Mouse (Mus musculus): Measurements from ENCODE around the gene Tex261.
"Not testable (repeated sequence)": the region's sequence is repeated elsewhere in the genome, so short reads cannot be mapped to it uniquely, and the experiment has no call there.

The Tex261 gene

DNA sequence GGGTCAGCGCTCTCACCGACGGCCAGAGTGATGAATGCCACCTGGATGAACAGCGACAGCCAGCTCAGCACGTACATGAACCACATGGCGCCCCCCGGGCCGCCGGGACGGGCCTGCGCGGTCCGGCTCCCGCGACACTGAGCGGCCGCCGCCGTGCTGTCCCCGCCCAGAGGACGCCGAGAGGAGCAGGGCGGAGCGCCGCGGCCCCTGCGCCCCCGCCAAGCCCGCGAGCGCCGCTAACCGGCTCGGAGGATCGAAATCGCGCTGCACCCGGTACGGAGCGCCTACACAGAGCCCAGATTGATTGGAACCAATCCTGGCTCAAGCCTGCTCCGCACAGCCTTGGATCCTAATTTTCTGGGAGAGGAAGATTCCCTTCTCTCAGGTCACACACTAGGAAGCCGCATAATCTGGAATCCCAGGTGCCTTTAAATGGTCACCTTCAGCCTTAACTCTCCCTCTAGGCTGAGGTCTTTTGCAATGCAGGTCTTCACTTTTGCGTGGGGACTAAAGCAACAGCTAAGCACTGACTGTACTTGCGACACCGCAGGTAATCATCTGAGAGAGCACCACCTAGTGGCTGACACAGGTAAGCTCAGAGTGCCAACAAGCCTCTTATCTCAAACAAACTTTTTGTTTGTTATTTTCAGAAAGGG is at the start of gene Tex261:
Tex261 (minus strand) TSS at position 176 of the 656 bp plus-strand sequence.
- DNase-seq: peak; percentile 99

DNA sequence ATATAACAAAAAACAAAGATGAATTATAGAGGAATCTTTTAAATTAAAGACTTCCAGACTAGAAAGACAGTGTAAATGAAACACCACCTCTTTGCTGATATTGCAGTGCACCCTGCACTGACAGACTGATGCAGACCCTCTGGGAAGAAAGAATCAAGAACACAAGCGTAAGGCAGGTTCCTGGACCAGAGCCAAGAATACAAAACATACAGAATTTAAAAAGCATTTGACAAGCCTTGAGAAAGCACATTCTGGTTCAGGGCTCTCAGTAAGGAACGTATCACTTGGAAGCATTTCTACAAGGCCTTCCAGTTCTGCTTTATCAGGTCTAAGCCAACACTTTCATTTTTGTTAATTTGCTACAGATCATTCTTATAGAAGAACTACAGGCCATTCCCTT is 46.2 kb upstream of the Tex261 start:
- DNase-seq: peak; percentile 49

DNA sequence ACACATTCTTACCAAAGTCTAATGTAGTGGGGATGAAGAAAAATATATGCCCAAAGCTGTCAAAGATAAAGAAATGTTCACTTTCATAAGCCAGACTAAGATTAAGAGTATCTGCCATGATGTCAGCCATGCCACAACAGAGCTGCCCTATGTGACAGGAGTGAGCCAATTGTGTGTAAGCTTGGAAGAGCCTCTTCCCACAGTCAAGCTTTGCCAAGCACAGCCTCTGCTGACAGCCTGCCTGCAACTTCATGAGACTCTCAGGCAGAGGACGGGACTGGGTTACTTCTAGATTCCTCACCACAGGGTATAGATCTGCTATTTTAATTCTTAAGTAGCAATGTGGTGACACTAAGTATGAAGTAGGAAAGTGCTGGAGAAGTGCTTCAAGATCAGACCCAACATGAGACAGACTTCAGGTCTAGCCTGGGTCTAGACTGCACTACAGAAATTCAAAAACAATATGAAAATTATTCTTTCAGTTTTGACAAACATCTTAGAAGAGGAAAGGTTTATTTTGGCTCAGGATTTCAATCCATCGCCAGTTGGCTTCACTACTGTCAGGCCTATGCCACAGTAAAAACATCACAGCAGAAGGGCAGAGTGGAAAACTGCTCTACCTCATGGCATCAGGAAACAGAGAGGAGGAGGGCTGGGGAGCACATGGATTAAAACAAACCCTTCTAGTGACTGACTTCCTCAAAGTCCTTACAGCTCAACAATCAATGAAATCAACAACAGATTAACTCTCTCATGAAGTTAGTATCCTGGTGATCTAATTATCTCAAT is 45.3 kb upstream of the Tex261 start:
- DNase-seq: peak; percentile 87

DNA sequence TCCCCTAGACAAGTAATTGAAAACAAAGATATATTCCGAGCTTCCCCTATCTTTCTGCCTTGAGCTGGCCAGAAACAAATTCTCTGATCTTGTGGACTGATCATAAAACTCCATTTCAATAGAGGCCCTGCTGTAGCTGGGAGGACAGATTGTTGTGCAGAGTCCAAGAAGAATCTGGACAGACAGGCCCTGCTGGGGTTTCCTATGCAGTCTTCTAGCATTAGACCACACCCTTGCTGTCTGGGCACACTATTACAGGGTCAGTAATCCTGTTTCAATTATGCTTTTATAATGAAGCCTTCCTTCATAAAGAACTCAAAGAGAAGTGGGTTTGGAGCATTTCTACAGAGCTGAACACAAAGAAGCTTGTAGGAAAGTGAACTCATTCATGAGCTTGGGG is 43.4 kb upstream of the Tex261 start:
- DNase-seq: peak; percentile 61

DNA sequence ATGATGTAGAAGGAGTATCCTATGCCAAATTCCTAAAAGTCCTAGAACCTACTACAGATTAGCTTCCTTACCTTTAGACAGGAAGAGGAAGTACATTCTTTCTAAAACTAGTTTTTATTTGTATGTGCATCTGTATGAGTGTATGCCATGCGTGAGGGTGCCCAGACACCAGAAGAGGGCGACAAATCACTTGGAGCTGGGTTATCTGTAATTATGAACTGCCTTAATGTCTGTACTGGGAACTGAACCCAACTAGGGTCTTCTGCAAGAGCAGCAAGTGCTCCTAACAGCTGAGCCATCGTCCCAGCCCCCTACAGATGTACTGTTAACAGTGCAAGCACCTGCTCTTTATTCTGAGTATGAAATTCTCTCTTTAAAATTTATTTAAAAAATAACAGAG is 40.2 kb upstream of the Tex261 start:
- DNase-seq: peak; percentile 54

DNA sequence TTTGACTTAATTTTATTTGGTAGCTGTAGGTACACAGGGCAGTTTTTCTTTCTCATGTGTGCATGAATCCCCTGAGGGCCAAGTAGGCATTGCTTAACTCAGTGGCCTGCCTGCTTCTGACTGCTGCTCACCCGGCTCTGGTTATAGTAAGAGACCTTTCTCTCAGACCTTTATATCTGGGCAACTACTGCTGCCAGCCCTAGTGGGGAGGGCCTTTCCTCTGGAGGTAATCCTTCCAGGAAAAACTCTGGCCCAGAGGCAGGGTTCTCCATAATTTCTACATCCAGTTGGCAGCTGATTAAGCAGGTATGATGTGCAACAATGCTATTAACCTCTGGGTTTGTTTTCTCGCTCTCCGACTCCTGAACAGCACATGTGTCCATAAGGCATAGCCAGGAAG is 27.2 kb upstream of the Tex261 start:
- no peak for DNase-seq

DNA sequence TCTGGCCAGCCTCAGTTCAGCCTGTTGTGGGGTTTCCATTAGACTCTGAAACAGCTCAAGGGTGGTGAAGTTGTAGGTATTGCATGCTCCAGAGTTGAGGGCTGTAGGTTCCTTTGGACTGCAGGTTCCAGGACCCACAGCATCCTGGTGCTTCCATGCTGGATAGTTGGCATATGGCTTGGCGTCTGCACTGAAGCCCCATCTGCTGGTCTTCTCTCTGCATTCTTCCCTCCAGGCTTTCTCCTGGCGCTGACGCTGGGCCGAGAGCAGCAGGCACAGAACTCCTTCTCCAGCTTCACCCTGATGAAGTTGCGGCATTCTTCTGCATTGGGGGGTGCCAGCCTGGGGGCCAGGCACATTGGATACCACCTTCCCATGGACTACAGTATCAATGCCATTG is 26.4 kb upstream of the Tex261 start:
- no peak for DNase-seq

DNA sequence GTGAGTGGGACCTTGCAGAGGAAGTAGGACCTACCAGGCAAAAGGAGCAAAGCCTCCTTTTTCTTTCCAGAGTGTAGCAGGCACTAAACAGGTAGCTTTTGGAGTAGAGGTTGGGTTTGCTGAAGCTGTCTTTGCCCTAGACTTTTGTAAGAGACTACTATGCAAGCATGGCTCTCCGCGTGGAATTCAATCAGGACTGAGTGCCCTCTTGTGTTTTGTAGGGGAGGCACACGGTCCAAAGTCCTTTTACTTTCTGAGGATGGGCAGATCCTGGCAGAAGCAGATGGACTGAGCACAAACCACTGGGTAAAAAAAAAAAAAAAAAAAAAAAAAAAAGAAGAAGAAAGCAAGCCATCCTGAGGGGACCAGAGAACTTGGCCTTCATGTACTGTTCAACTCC is 21.1 kb upstream of the Tex261 start:
- DNase-seq: no peak

DNA sequence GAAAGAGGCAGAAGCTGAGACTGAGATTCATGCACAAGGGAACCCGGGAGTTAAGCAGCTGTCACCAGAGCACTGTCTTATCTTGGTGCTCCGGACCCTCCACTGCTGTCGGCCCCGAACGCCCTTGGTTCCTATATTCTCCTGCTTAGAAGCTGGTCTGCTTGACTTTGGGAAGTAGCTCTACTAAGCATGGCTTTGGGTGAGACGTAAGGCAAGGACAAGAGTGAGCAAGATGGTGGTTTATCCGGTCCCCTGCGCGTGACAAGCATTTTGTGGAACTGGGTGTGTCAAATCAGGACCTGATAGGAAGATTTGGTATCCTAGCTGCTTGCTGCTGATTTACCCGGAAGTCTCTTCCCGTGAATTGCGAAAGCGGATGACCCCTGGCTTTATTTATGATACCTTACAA is 19.9 kb upstream of the Tex261 start:
- DNase-seq: peak; percentile 95

DNA sequence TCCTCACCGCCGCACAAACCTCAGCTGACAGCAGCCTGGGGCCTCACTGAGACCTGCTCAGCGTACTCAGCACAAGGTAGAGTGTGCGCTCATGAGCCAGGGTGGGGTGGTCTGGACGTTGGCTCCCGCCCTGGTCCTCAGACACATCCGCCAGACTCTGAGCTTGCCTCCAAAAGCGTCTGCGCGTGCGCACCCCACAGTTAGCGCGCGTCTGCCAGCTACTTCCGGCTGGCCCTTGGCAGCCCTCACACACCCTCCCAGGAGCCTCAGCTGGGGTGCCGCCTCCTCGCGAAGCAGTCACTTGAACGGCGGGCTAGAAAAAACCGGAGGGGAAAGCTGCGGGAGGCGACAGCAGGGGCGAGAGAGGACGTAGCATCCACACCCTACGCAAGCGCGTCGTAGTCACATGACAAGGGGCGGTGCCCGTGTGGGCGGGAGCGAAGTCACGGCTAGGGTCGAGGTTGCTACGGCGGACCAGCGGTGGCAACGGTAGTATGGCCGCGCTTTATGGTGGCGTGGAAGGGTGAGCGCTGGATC is 19.2 kb upstream of the Tex261 start, which contains the start of gene Nagk:
Nagk (plus strand) TSS at position 223 of the 537 bp plus-strand sequence.
- peak; percentile 100 for DNase-seq

DNA sequence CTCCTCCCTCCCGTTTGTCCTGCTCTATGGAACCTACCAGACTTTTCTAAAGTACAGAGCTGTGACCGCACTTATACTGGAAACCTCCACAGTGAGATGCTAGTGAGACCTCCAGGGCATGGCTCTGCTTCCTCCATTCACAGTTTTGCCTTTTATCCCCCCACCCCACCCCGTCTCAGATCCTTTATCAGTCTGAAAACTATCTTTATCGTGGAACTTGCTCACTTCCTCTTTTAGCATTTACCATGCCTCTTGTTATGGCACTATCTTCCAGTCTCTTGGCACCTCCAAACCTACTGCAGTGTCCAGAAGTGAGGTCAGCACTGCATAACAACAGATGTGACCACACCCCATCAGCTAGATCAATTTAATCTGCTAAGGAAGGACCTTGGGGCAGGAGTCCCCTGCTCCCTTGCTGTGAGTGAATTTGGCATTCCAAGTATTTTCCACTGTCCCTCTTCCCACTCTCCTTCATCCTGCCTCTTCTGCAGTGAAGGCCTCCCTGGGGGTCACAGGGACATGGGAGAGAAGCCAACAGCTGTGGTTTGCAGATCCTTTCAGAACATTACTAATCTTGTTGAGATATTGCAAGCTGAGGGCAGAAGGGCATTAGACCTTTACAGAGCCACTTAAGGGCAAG is 15.8 kb upstream of the Tex261 start:
- DNase-seq: peak; percentile 88

DNA sequence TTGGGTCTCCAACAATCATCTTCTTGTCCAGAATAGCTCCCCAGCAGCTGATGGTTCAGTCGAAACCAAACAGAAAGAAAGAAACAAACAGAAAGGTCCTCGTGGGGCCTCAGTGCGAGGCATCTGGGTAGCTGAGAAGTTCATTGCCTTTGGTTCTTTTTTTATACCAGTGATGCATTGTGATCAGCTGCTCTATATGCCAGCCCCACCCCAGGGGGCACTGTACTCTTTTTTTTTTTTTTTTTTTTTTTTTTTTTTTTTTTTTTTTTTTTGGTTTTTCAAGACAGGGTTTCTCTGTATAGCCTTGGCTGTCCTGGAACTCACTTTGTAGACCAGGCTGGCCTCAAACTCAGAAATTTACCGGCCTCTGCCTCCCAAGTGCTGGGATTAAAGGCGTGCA is 14.9 kb upstream of the Tex261 start:
- DNase-seq: not testable (repeated sequence)

DNA sequence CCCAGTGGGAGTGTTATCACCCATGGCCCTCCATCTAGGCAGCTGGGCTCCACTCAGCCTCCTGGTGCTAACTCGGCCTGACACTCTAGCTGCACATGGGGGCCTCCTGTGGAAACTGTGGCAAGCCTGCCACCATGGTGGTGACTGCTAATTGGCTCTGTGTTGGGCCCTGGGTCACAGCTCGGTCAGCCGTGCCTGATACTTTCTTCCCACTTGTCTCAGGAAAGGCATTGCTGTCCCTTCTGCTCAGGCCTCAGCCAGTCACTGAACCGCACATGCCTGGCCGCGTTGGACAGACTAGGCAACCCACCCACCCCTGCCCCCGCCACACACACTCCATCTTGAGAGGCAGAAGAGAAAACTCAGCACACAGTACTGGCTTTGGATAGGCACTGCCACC is 12.9 kb upstream of the Tex261 start:
- DNase-seq: no peak

DNA sequence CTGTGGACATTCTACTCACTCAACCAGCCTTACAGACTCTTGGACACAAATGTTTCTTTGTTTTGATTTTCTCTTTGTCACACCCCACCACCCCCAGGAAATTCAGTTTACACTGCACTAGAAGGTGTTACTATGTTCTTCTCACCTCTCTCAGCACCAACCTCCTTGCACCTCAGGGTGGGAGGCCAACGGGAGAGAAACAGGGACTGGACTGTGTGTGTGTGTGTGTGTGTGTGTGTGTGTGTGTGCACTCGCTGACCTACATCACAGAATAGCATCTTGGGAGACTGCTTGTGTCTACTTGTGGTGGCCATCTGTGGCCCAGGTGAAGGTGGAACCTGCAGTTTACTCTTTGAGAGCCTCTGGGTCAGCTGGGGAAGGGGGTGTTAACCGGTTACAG is 10.8 kb upstream of the Tex261 start:
- DNase-seq: no peak

DNA sequence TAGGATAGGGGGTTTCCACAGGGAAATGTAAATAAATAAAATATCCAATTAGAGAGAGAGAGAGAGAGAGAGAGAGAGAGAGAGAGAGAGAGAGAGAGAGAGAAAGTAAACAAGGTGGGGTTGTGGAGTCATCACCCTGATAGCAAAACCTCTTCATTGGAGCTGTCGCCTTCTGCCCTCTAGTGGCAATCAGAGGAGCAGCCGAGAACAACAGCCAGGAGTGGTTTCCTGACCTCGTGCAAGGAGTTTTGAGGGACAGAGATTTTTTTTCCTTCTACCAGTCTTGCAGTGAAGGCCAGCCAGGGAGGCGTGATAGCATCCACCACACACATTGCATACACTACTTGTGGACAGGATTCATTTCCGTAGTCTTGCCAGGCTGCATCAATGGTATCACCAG is 3.4 kb upstream of the Tex261 start:
- peak; percentile 93 for DNase-seq

DNA sequence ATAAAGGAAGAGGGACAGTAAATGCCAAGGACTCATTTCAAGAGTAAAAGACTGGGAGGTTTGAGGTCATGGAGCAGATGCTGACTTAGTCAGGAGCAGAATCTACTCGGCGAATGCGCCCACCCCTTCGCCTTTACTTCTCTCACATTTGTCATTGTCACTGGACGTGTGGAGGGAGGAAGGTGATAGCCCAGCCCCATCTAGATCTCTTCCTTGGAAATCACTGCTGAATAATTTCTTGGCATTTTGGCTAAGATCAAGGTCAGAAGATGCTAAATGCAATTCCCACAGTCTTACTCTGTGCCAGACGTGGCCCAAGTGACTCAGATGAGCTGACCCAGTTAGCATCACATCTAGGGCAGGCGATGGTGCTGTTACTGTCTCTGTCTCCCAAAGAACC is 2.7 kb upstream of the Tex261 start:
- no peak for DNase-seq

DNA sequence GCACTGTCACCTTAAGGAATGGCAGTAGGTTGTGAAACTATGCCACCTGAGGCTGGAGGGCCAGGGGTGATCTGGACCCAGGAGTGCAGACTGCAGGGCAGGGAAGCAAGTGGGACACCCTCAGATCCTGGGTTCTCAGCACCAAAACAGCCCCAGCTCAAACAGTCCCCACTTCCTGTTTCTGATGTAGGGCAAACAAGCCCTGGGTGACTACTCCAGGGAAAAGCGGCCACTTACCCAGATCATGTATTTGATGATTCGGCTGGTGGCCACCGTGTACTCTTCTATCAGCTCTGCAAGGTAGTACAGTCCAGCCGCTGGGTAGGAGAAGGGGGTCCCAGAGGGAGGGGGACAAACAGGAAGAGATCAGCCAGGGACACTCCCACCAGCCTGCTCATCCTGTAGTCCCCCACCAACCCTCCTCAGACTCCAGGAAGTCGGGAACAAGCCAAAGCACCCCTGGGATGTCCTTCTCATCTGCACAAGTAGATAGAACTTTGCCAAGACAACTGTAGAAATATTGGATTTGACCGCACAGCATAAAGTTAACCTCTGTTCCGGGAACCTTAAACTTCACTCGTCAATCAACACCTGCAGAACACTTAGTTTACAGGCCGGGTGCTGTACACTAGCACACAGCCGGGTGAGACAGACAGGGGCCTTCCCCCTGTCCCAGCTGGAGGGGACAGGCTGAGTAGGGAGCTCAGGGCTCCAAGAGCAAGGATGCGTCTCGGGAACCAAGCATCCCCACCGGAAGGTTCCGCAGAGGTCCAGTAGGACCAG is 641 bp downstream of the Tex261 start:
- peak; percentile 94 for DNase-seq

DNA sequence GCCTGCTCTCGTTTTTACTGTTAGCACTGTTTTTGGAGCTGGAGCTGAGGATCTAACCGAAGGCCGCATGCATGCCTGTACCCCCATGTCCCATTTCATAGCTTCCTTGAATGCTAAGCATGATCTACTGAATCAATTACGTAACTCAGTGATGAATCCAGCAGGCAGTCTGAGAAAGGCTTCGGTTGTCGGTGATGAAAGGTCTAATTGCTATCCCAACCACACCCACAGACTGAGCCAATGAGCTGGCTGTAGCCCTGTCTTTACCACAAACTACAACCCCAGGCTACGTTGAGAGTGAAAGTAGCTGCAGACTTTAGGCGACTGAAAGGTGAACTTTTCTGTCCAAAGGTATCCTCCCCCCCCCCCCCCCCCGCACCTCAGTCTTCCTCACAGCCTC is 1.5 kb downstream of the Tex261 start:
- DNase-seq: peak; percentile 86

DNA sequence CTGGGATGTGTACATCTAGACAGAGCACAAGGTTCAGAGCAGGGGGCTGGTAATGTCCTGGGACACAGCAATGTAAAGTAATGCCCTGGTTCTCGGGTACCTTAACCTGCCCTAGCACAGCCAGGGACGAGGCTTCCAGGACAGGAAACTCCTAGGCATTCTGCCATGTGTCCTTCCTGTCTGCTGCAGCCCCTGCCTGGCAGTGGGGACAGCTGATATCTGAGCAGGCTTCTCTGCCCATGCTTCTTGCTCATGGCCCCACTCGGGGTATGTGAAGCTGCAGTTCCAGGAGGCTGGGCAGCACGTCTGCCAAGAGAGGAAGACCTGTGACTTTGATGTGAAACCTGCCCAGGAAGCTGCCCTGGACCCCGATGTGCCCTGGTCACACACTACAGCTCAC is 7.1 kb downstream of the Tex261 start:
- peak; percentile 95 for DNase-seq

DNA sequence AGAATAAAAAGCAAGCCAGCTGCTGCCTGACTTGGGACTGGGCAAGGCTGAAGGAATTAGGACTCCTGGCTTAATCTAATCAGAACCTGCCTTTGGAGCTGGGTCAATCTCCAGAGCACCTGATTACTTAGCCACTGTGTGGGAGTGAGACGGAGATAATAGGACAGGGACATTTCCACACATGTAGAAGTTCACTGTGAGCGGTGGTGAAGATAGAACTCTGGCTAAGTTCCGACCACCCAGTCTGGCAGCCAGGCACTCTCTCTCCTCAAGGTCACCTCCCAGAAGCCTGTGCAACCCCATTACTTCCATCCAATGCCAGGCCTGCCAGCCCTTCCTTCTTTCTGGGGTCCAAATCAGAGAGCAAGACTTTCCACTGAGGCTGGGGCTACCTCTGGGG is 8.6 kb downstream of the Tex261 start:
- no peak for DNase-seq

DNA sequence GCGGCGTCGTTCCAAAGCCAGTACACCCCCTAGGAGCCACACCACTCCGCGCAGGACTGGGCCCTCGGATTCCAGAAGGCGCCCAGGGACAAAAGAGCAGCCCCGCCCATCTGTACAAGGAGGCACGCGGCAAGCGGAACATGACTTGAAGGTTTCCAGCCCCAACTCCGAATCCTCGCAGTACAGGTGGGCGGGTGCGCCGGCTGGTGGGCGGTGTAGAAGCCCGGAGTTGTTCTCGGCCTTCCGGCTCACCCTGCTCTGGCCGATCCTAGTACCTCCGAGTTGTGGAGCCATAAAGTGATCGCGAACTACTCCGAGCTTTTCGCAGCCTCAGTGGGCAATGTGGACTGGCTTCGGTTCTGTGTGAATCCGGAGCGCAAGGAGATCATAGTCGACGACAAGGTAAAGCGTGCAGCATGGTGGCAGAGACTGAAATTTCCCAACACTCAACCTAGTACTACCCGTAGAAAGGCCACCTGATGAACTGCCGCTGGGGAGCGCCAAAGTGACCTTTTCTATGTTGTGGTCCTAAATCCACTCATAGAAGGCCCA is 12.7 kb downstream of the Tex261 start:
- DNase-seq: peak; percentile 95

DNA sequence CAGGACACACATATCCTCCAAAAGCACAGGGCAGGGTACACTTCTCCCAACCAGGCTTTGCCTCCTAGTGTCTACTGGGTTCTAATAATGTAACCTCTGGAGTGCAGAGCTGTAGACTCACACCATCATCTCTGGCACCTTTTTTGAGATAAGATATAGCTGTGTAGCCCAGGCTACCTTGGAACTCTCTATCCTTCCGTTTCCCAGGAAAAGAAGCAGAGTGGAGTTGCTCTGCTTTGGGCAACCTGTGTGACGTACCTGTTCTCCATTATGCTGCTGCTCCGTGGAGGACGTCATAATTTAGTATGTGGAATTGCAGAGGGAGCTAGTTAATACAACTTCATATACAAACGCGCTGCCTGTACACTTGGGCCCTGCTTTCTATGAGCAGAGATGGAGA is 13.3 kb downstream of the Tex261 start, which contains the start of gene Ankrd53:
Ankrd53 (plus strand) TSS at position 301 of the 400 bp plus-strand sequence.
- no peak for DNase-seq

All from heart, adult 11 months (tissue).